Mouse (Mus musculus) thymus, adult 2 months (tissue): ENCODE results near the gene Sept9.

Experiments used
- CTCF ChIP-seq: fragments of 200-500 bp; IDR thresholded peaks from 2 replicates; pipeline ENCODE4 v1.5.1; 2012; ENCODE audit warnings: mild to moderate bottlenecking, control low read depth, low read length, moderate library complexity, borderline replicate concordance; ENCODE audit not compliant: control insufficient read depth, poor library complexity, insufficient read depth; ENCODE audit errors: extremely low read depth
- POLR2A ChIP-seq: fragments of 200-500 bp; IDR thresholded peaks from 2 replicates; pipeline ENCODE4 v1.6.1; 2012; ENCODE audit warnings: mild to moderate bottlenecking, low read length, control low read depth, moderate library complexity; ENCODE audit not compliant: control insufficient read depth, poor library complexity, insufficient read depth; ENCODE audit errors: extremely low read depth

DNA sequence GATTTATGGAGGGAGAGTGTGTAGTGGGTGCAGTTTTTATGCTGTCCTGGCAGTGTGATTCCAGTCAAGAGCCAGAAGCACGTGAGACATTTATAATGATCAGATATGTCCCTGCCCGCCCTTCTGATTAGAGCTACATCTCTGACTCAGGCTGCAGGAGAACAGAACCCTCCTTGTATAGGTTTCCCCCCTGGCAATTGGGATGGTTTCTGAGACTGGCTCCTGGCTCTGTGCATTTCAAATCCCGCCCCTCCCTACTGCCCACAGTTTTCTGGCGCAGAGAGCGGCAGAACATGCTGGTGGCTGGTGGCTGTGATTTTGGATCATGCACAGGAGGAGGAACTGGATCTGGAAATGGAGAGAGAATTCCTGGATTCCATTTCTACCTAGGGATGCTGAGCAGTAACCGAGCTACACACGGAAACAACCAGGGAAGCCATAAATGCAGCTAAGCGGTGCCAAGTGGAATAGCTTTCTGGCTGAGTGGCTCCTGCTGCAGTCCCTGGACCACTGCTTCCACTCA, 8.8 kb downstream of the Sept9 start:
- TF ChIP-seq POLR2A = no peak
- TF ChIP-seq CTCF = no peak
